Mouse (Mus musculus) urinary bladder, postnatal 14 days (tissue): Measurements from ENCODE around the gene C1ql1.
A peak's percentile ranks its signal among the peaks of the same experiment; 100 is the strongest.

Experiments
- DNase-seq: peaks from one replicate; pipeline ENCODE4 v3.0.0; 2021; ENCODE audit warnings: low spot score

Gene C1ql1

GRCm38 (mm10) chr11:102958431-102958830, 11.9 kb upstream of the C1ql1 start:
- no peak for DNase-seq

GRCm38 (mm10) chr11:102957692-102958091, 11.2 kb upstream of the C1ql1 start:
- no peak for DNase-seq

DNA sequence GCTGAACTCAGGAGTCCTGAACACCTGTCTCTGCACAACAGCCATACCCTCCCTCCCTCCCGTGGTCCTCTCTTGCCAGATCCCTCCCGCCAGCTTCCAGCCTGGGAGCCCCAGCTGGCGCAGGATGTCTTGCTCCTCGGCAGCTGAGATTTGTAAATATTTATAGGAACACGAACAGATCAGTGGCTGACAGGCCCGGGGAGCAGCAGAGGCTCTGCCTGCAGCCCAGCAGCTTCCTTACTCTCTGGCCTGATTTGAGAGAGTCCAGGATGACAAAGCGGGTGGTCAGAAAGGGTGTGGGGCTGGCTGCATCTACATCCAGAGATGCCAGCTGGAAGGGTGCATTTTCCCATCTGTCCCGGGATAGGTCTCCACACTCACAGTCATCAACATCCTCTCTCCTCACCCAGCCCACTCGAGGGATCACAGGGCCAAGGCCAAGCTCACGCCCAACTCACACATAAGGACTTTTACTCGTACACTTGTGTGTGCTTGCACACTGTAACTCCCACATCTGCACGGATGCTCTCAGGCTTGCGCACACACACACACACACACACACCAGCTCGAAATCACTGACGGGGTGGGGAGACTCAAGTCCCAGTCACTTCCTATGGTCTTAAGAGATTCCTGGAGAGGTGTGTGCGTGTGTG, 10.6 kb upstream of the C1ql1 start:
- peak; percentile 43 for DNase-seq

DNA sequence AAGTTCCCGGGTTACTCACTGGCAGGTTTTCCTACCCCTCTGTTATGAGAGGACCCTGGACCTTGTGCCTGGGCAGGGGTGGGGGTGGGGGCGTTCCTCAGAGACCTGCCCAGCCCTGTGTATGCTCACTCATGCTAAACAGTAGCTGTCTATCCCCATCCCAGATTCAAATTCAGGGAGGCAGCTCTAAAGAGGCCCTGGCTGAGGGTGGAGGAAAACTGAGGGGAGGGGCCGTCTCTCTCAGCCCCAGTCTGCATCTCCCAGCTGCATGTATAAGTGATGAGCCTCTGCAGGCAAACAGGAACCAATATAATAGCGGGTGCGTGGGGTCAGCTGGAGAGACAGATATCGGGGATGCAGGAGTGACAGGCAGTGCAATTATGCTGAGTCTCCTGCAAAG, 6.4 kb upstream of the C1ql1 start:
- no peak for DNase-seq

DNA sequence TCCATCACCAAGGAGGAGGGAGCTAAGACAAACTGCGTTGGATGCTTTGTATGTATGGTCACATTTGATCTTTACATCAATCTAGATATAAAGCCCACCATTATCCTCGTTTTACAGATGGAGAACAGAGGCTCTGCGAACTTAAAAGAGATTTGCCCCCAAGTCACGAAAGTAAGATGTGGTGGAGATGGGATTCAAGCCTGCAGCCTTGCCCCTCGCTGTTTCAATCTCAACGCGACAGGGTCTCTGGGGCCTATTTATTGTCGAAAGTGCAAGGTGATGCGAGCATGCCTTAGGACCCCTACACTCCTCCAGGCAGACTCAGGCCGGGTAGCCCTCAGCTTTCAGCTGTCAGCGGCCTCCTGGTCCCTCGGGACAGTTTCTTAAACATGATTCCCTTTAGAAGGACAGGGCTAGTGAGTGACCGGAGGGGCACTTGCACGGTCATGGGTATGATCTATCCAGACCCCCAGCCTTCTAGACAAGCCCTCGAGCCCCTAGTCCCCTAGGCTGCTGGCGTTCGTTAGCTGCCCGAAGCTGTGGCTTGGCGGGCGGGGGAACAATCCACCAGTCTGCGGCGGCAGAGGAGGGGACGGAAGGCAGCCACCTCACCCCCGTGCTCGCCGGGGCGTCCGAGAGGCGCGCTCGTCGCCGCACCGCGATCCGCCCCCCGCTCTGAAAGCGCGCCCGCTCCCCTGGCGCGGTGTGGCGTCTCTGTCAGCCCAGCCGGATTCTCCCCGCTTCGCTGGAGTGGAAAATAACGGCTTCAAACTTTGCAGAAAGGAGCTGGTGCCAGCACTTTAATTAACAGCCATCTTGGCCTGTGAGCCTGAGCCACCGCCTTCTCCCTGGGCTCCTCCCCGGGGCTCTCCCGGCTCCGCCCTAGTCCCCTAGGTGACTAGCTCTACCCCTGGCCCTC, 1.8 kb upstream of the C1ql1 start:
- DNase-seq, result peak; percentile 14

DNA sequence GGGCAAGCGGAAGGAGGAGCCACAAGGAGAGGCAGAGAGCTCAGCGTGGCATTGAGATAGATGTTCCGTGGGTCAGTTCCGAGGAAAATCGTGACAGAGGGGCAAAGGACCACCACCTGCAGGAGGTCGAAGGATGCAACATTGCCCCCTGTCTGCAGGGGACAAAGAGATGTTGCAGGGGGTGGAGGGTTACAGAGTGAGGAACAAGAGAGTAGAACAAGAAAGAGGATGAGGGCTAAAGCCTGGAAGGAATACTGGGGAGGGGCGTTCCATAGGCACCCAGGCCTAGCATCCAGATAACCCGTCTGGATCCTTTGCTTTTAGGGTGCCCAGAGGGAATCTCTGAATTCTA, 480 bp upstream of the C1ql1 start:
- no peak for DNase-seq

DNA sequence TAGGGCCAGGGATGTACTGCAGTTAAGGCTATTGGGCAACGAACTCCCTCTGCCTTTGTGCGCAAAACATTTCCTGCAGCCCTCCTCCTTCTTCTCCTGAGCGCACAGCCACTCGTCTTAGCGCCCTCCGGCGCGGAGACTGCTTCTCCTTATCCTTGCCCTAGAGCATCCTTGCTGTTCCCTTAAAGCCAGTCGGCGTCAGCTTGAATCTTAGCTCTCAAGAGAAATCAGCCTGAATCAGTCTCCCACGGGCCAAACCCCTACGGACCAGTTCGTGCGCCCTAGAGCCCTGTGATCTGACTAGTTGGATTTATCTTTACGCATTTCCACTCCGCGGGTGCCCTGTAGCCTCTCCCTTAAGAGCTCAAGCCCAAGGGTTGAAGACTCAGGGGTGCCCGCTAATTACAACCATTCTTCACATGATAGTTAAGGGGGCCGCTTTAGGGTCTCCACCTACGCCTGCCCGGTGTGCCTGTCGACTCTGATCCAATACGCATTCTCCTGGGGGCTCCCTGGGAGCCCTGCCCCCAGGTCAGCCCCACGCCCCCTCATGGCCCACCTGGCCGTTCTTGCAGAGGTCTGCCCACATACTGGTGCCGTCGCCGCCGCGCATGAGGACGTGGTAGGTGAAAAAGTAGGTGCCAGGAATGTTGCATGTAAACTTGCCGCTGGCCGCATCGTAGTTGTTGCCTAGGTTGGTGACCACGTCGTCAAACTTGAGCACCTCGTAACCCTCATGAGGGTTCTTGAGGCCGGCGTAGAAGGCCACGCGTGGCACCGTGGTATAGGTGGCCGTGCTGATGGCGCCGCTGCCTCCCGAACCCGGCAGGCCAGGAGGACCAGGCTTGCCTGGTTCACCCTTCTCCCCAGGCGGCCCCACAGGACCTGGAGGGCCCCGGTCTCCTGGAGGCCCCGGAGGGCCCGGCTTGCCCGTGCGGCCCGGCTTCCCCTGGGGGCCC, 903 bp downstream of the C1ql1 start:
- DNase-seq, result no peak

DNA sequence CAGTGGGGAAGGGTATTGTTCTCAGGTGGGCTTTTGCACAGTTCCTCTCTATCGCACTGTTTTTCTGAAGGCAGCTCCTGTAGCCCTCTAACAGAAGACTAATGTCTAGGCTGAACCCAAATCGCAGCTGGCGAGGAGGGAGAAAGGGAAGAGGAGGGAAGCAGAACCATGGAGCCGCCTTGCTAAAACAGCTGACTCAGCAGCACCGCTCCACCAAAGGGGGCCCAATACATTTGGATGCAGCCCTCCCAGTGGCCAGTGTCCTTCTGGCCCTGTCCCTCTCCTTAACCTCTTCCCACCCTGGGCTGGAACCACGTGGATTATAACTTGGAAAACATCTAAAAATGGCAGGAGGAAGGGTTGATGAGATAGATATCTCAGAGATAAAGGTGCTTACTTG, 5.3 kb downstream of the C1ql1 start:
- DNase-seq, result no peak

GRCm38 (mm10) chr11:102939024-102939675, 7.3 kb downstream of the C1ql1 start:
- DNase-seq, result no peak

GRCm38 (mm10) chr11:102937529-102938182, 8.8 kb downstream of the C1ql1 start:
- DNase-seq, result no peak

DNA sequence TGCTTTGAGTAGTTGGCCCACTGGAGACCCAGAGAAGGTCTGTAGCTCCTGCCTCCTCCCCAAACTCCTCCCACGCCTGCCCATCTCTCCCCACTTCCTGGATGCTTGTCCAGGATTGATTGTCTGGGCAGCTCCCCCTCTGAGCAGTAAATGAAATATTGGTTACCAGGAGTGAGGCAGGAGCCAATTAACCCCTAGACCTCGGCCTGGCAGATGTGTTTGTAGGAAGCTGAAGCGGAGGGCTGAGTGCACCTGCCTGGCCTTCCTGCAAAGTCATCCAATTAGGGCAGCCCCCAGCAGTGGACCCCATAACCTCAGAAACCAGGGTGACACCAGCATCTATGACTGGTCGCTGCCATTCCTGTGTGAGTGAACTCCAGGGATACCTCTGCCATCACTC, 10.2 kb downstream of the C1ql1 start:
- DNase-seq, result no peak

GRCm38 (mm10) chr11:102930672-102931071, 15.8 kb downstream of the C1ql1 start:
- DNase-seq, result no peak

DNA sequence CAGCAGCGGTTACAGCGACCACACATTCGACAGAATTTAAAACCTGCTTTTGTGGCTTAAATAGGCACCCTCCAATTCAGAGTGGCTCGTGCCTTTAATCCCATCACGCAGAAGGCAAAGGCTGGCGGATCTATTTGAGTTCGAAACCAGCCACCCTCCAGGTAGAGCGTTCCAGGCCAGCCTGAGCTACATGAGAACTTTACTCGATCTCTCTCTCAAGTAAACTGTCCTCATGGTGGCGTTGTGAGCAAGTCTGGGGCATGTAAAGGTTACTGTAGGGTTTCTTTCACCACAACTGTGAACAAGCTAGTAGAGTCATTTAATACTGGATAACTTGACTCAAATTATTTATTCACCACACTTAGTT, 21.2 kb downstream of the C1ql1 start:
- DNase-seq, result peak; percentile 23

DNA sequence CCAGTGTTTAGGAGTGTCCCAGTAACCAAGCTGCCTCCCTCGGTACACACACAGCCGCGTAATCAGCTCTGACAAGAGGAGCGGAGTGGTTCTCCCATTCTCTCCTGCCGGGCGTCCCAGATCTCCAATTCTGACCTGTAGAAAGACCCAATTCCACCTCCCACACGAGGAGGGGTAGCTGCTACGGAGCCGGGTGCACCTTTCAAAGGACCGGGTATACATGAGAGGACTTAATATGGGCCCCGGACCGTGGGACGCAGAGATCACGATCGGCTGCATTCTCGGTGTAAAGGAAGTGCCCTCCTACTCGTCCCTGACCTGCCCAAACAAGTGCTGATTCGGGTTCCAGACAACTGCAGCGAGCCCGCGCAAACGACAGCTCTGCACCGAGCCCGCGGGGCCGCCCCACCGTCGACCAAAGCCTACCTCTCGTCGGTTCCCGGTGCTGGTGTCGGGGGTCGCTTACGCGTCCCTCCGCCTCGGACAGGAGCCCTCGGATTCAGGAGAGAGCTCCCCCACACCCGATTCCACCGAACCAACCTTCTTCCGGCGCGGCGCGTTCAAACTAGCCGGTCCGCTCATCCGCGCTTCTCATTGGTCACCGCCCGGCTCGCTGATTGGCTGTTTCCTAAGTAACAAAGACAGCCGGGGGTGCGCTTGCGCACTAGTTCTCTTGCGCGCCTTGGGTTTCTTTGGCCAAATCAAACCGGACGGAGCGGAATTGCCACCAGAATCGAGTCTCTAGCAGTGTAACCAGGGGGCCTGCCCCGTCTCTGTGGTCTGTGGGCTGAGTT, 21.7 kb downstream of the C1ql1 start, which contains the start of gene Kif18b:
Gene Kif18b (minus strand): TSS at position 568 of the 794 bp plus-strand sequence.
- peak; percentile 95 for DNase-seq

- DNase-seq, result no peak
Observed at GRCm38 (mm10) chr11:102921491-102921890, 25.0 kb downstream of the C1ql1 start.

GRCm38 (mm10) chr11:102918077-102918476, 28.4 kb downstream of the C1ql1 start:
- DNase-seq, result no peak

DNA sequence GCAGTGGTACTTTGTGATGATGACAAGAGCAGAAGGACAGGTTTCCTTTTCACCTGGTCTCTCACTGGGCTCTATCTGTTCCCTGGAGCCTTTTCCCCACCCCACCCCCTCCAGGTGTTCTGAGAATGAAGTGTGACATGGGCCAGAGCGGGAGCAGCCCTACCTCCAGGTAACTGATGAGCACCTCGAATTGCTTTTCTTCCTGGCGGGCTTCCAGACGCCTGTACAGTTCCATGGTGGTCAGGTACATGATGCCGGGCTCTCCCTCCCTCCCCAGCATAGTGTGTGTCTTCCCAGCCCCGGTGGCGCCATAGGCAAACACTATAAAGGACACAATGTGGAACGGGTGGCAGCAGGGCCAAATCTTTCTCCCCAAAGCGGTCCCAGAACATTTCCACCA, 31.1 kb downstream of the C1ql1 start:
- no peak for DNase-seq

DNA sequence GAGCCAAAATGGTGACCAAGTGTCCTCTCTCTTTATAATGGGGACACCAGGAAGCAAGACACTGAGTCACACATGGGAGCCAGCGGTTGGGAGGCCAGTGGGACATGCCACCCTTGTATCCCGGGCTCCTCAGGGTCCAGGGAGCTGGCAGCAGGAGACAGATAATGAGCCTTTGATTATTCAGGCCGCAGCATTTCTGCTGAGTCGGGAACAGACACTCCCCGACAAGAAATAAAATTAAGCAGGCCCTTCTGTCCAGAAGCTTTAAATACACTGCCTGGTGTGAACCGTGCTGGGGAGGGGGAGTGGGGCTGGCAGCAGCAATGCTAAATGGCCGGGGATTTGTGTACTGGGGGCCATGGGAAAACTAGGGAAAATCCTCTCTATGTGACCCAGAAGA, 35.1 kb downstream of the C1ql1 start:
- DNase-seq, result no peak

- DNase-seq, result no peak
Observed at GRCm38 (mm10) chr11:102903654-102904053, 42.8 kb downstream of the C1ql1 start.

GRCm38 (mm10) chr11:102902107-102902506, 44.4 kb downstream of the C1ql1 start:
- DNase-seq, result no peak
